ENCODE assay signal across 10 mouse cellular contexts in genomic region chr4:83214822-83215558, GRCm38 (mm10).
DNase-seq lines count a peak whose midpoint lies in the region; ATAC-seq lines count a peak whose summit lies in the region.
"Had no signal": no experiment of that assay in that cellular context is flagged by ENCODE, and none has a peak within 500 bp of the region (broad histone marks: within the 10 kb centered on the region; RNA-seq: fewer than 3 reads in every experiment).

No protein-coding gene starts in this region.

- no peaks in the 10 kb centered on the region for H3K9me3 ChIP-seq in forebrain, embryonic 13.5 days (replicated peaks)
- H3K9me3 ChIP-seq: liver, embryonic 12.5 days had no signal

- 0 out of 2 replicates have a peak, but pooled peaks have one; percentile 7 for ATAC-seq in frontal cortex, adult (ENCODE audit: low TSS enrichment)
- peak; percentile 40 for ATAC-seq in forebrain, embryonic 13.5 days
- ATAC-seq: CD4-positive, CD25-positive, alpha-beta regulatory T cell, adult 4 months; liver, embryonic 12.5 days had no signal

- no peaks in the 10 kb centered on the region for H3K27me3 ChIP-seq in forebrain, embryonic 13.5 days
- H3K27me3 ChIP-seq: liver, embryonic 12.5 days had no signal

- H3K9ac ChIP-seq in forebrain, embryonic 13.5 days = no peak overlapping the region
- H3K9ac ChIP-seq: liver, embryonic 12.5 days had no signal

- peak overlapping the region; percentile 77 for H3K27ac ChIP-seq in forebrain, embryonic 13.5 days
- H3K27ac ChIP-seq: liver, embryonic 12.5 days had no signal

- H3K4me2 ChIP-seq in forebrain, embryonic 13.5 days = no peak overlapping the region
- H3K4me2 ChIP-seq: liver, embryonic 12.5 days had no signal

- H3K36me3 ChIP-seq in forebrain, embryonic 13.5 days (ENCODE audit: poor library complexity, severe bottlenecking) = no peaks in the 10 kb centered on the region
- H3K36me3 ChIP-seq: liver, embryonic 12.5 days had no signal

- peaks cover 17% of the 10 kb centered on the region for H3K4me1 ChIP-seq in forebrain, embryonic 13.5 days
- H3K4me1 ChIP-seq: liver, embryonic 12.5 days had no signal

- 34% methylated on average over 9 of the region's 9 CpGs for WGBS in forebrain, embryonic 13.5 days

- no peak overlapping the region for H3K4me3 ChIP-seq in forebrain, embryonic 13.5 days
- H3K4me3 ChIP-seq: liver, embryonic 12.5 days had no signal

- no peak for DNase-seq in frontal cortex, postnatal 10 days (ENCODE audit: low spot score in 2 of 2)
- DNase-seq in 3T3-L1 (ENCODE audit: low read depth, low spot score) = peak; percentile 43
- peak; percentile 8 to 29 for DNase-seq in kidney, postnatal 36 days
- DNase-seq in gastrocnemius, postnatal 10 days = no peak
- DNase-seq in left cerebral cortex, postnatal 4 days = no peak
- no peak for DNase-seq in frontal cortex, postnatal 25 days (ENCODE audit: low spot score in 2 of 2)

- intact Hi-C loops in left cerebral cortex, postnatal 4 days (cut with DNase I) = no loop called here

Comparison
In these comparisons a context has a peak if more than half of its experiments do, and no peak if none do; other contexts are left out.
1. DNase-seq: peak in 3T3-L1 (single experiment) and kidney, postnatal 36 days (2 of 2); none in frontal cortex, postnatal 10 days (0 of 2), gastrocnemius, postnatal 10 days (single experiment), left cerebral cortex, postnatal 4 days (single experiment) and frontal cortex, postnatal 25 days (0 of 2).